Mouse (Mus musculus) small intestine, adult 2 months (tissue): ENCODE measurements at regions not wholly inside any gene's neighbourhood (a gene's known extent, or its start where the extent isn't known, plus 50 kb on each side); places are given as distances from the start of the nearest gene placed in this dataset.

Experiments used
- H3K27ac ChIP-seq: fragments of 200-500 bp; 2 replicates; pipeline ENCODE4 v1.5.1; 2012; ENCODE audit warnings: low read depth, low read length, control low read depth, inconsistent platforms; ENCODE audit not compliant: insufficient read depth
- H3K27me3 ChIP-seq: fragments of 200-500 bp; 2 replicates; pipeline ENCODE4 v1.6.1; 2012; ENCODE audit warnings: mild to moderate bottlenecking, moderate library complexity, low read length, inconsistent platforms; ENCODE audit not compliant: control insufficient read depth, insufficient read depth
- H3K36me3 ChIP-seq: fragments of 200-500 bp; 2 replicates; pipeline ENCODE4 v1.6.1; 2012; ENCODE audit warnings: mild to moderate bottlenecking, low read length, control low read depth, inconsistent platforms; ENCODE audit not compliant: control insufficient read depth, insufficient read depth
- H3K4me1 ChIP-seq: fragments of 200-500 bp; 2 replicates; pipeline ENCODE4 v1.6.1; 2012; ENCODE audit warnings: low read length, inconsistent platforms, mixed read lengths; ENCODE audit not compliant: control insufficient read depth, insufficient read depth, insufficient read length
- H3K4me3 ChIP-seq: fragments of 200-500 bp; 2 replicates; pipeline ENCODE4 v1.5.1; 2012; ENCODE audit warnings: low read depth, mild to moderate bottlenecking, control low read depth, inconsistent platforms, low read length, moderate library complexity
- CTCF ChIP-seq: fragments of 200-500 bp; IDR thresholded peaks from 2 replicates; pipeline ENCODE4 v1.5.1; 2012; ENCODE audit warnings: low read depth, mild to moderate bottlenecking, control low read depth, inconsistent platforms, low read length, moderate library complexity, mixed read lengths; ENCODE audit not compliant: insufficient replicate concordance, insufficient read length; ENCODE audit errors: extremely low read depth
- POLR2A ChIP-seq: fragments of 200-500 bp; IDR thresholded peaks from 2 replicates; pipeline ENCODE4 v1.6.1; 2012; ENCODE audit warnings: low read depth, mild to moderate bottlenecking, control low read depth, inconsistent platforms, low read length, moderate library complexity
- WGBS: fragments of 180-500 bp; shearing (Covaris S2); methylation state at CpG from one replicate; pipeline ENCODE4 v1.1.7; 2018; 5-methylcytosine and 5-hydroxymethylcytosine counted together

- TF ChIP-seq POLR2A (no peak), CTCF (no peak)
- Histone ChIP-seq H3K4me1 (no peaks in the 10 kb centered on the region), H3K27me3 (no peaks in the 10 kb centered on the region), H3K27ac (no peak overlapping the region), H3K4me3 (no peak overlapping the region), H3K36me3 (no peaks in the 10 kb centered on the region)
- 14% methylated on average over 16 of the region's 16 CpGs for WGBS
These were observed 344.7 kb downstream of the Eipr1 start for GRCm38 (mm10) chr12:29096033-29096913.

DNA sequence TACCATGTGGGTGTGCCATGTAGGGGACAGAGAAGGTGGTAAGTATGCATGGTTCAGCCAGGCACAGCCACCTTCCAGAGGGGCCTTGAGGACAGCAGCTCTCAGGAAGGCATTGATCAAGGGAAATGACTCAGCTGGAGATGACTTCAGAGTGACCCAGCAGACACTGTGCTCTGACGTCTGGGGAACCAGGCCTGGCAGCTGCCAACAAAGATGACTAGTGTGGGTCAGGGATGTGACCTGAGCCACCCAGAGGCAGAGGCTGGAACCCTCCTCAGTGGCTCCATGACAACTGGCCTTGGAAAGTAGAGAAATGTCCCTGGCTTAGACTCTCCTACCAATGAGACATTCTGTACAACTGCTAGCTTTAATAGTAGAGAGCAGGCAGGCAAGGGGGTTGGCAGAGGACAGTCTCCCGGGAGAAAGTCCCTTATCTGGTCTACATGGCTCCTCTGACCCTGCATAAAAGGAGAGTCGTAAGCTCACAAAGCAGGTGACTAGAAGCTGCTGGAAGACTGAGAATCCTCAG is 348.5 kb downstream of the Eipr1 start:
- Histone ChIP-seq H3K4me3 (no peak overlapping the region), H3K27me3 (no peaks in the 10 kb centered on the region), H3K36me3 (no peaks in the 10 kb centered on the region), H3K4me1 (no peaks in the 10 kb centered on the region), H3K27ac (no peak overlapping the region)
- WGBS: 54% methylated on average over 3 of the region's 3 CpGs
- TF ChIP-seq CTCF: no peak
- no peak for TF ChIP-seq POLR2A

- H3K27ac ChIP-seq: no peak overlapping the region
- WGBS: 62% methylated on average over 16 of the region's 16 CpGs
- no peak overlapping the region for H3K4me3 ChIP-seq
- no peaks in the 10 kb centered on the region for H3K27me3 ChIP-seq
- H3K36me3 ChIP-seq: no peaks in the 10 kb centered on the region
- no peaks in the 10 kb centered on the region for H3K4me1 ChIP-seq
- TF ChIP-seq POLR2A (no peak), CTCF (no peak)
These were observed 355.5 kb downstream of the Eipr1 start for GRCm38 (mm10) chr12:29106893-29107719.

DNA sequence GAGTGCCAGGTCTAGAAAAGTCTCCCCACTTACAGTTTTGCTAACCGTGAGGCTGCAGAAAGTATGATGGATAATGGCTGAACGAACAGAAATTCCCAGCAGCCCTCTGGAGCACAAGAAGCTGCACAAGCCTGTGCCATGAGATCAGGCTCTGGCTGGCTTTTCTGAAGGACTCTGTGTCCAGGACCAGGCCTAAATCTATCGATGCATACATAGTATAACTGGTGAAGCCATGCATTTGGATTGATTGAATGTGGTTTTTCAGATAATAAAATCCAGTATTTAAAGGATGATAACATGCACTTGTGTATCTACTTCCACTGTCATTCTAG is 356.1 kb downstream of the Eipr1 start:
- H3K36me3 ChIP-seq: no peaks in the 10 kb centered on the region
- no peaks in the 10 kb centered on the region for H3K27me3 ChIP-seq
- H3K4me3 ChIP-seq: no peak overlapping the region
- H3K27ac ChIP-seq: no peak overlapping the region
- no peak for TF ChIP-seq CTCF
- no peak for TF ChIP-seq POLR2A
- H3K4me1 ChIP-seq: no peaks in the 10 kb centered on the region
- 72% methylated on average over 3 of the region's 3 CpGs for WGBS

GRCm38 (mm10) chr12:29118336-29118735 is 366.7 kb downstream of the Eipr1 start:
- Histone ChIP-seq H3K4me3 (no peak overlapping the region), H3K27ac (no peak overlapping the region), H3K27me3 (no peaks in the 10 kb centered on the region), H3K4me1 (no peaks in the 10 kb centered on the region), H3K36me3 (no peaks in the 10 kb centered on the region)
- no peak for TF ChIP-seq POLR2A
- TF ChIP-seq CTCF: no peak
- 68% methylated on average over 2 of the region's 2 CpGs for whole genome bisulfite sequencing

GRCm38 (mm10) chr12:29121159-29121558 is 369.6 kb downstream of the Eipr1 start:
- Histone ChIP-seq H3K4me3 (no peak overlapping the region), H3K27me3 (no peaks in the 10 kb centered on the region), H3K36me3 (no peaks in the 10 kb centered on the region), H3K27ac (no peak overlapping the region), H3K4me1 (no peaks in the 10 kb centered on the region)
- TF ChIP-seq CTCF (no peak), POLR2A (no peak)
- WGBS: 86% methylated on average over 2 of the region's 2 CpGs

GRCm38 (mm10) chr12:29122931-29123330 is 371.3 kb downstream of the Eipr1 start:
- no peaks in the 10 kb centered on the region for H3K4me1 ChIP-seq
- H3K4me3 ChIP-seq: no peak overlapping the region
- H3K27ac ChIP-seq: no peak overlapping the region
- TF ChIP-seq POLR2A: no peak
- H3K27me3 ChIP-seq: no peaks in the 10 kb centered on the region
- WGBS: 59% methylated on average over 4 of the region's 4 CpGs
- no peaks in the 10 kb centered on the region for H3K36me3 ChIP-seq
